Mouse (Mus musculus) heart, adult 8-10 months (tissue): ENCODE data around the gene Gstm3. TPM values are rescaled to one million over a fixed set of nuclear protein-coding genes. Genes with fewer than 3 reads are reported as not detected.
"Not testable (repeated sequence)": the region's sequence is repeated elsewhere in the genome, so short reads cannot be mapped to it uniquely, and the experiment has no call there.

Source experiments
- DNase-seq: peaks from one replicate; pipeline ENCODE4 v3.0.0; 2022; ENCODE audit warnings: low spot score
- total RNA-seq, 4 experiments: library from RNA; stranded (reverse); gene quantifications; 2 replicates each; pipeline ENCODE4 v1.2.4; 2022

Gstm3 gene
- not detected for total RNA-seq

- DNase-seq, result no peak
These were observed at the start of gene Gstm3 for GRCm38 (mm10) chr3:107968724-107969395. TSS of gene Gstm3 (minus strand) at chr3:107969283.

GRCm38 (mm10) chr3:108018190-108018820 is 49.2 kb upstream of the Gstm3 start:
- no peak for DNase-seq

- DNase-seq, result peak; percentile 99
These were observed 48.5 kb upstream of the Gstm3 start, which contains the start of gene Gstm1 for GRCm38 (mm10) chr3:108017473-108018189. TSS of gene Gstm1 (minus strand) at chr3:108017973.

- not testable (repeated sequence) for DNase-seq
These were observed 47.4 kb upstream of the Gstm3 start for GRCm38 (mm10) chr3:108016468-108016867.

- no peak for DNase-seq
These were observed 45.9 kb upstream of the Gstm3 start for GRCm38 (mm10) chr3:108014974-108015346.

GRCm38 (mm10) chr3:108014098-108014973 is 45.3 kb upstream of the Gstm3 start:
- DNase-seq, result no peak

- peak; percentile 82 for DNase-seq
These were observed 44.3 kb upstream of the Gstm3 start for GRCm38 (mm10) chr3:108013331-108013871.

- DNase-seq, result no peak
These were observed 42.5 kb upstream of the Gstm3 start for GRCm38 (mm10) chr3:108011558-108011957.

- peak; percentile 59 for DNase-seq
These were observed 41.2 kb upstream of the Gstm3 start for GRCm38 (mm10) chr3:108010286-108010685.

- DNase-seq, result peak; percentile 62
These were observed 32.9 kb upstream of the Gstm3 start for GRCm38 (mm10) chr3:108002021-108002420.

GRCm38 (mm10) chr3:107999491-107999890 is 30.4 kb upstream of the Gstm3 start:
- DNase-seq, result no peak

- DNase-seq, result no peak
These were observed 29.5 kb upstream of the Gstm3 start for GRCm38 (mm10) chr3:107998591-107998990.

GRCm38 (mm10) chr3:107996576-107996975 is 27.5 kb upstream of the Gstm3 start:
- DNase-seq, result no peak

- not testable (repeated sequence) for DNase-seq
These were observed 26.9 kb upstream of the Gstm3 start for GRCm38 (mm10) chr3:107995974-107996373.

- peak; percentile 77 for DNase-seq
These were observed 17.0 kb upstream of the Gstm3 start, which contains the start of gene Gstm2 for GRCm38 (mm10) chr3:107986041-107986562. TSS of gene Gstm2 (minus strand) at chr3:107986453.

- not testable (repeated sequence) for DNase-seq
These were observed 16.1 kb upstream of the Gstm3 start for GRCm38 (mm10) chr3:107985141-107985540.

- DNase-seq, result no peak
These were observed 15.4 kb upstream of the Gstm3 start for GRCm38 (mm10) chr3:107984471-107984870.

- DNase-seq, result no peak
These were observed 14.7 kb upstream of the Gstm3 start for GRCm38 (mm10) chr3:107983771-107984170.

GRCm38 (mm10) chr3:107982726-107983125 is 13.6 kb upstream of the Gstm3 start:
- no peak for DNase-seq

- no peak for DNase-seq
These were observed 12.2 kb upstream of the Gstm3 start for GRCm38 (mm10) chr3:107981261-107981660.

GRCm38 (mm10) chr3:107977691-107978090 is 8.6 kb upstream of the Gstm3 start:
- DNase-seq, result no peak
